Mouse (Mus musculus) testis, adult 2 months (tissue): Measurements from ENCODE around the gene Gsto1.

Source experiments
- CTCF ChIP-seq: fragments of 200-500 bp; IDR thresholded peaks from 2 replicates; pipeline ENCODE4 v1.5.1; 2012; ENCODE audit warnings: low read depth, mild to moderate bottlenecking, inconsistent platforms, low read length, moderate library complexity; ENCODE audit not compliant: control insufficient read depth, insufficient read depth, insufficient replicate concordance
- POLR2A ChIP-seq: fragments of 200-500 bp; IDR thresholded peaks from 2 replicates; pipeline ENCODE4 v1.6.1; 2012; ENCODE audit warnings: low read depth, mild to moderate bottlenecking, inconsistent platforms, low read length, moderate library complexity; ENCODE audit not compliant: control insufficient read depth

- TF ChIP-seq CTCF (no peak), POLR2A (no peak)
Observed at GRCm38 (mm10) chr19:47862581-47862980, 7.8 kb downstream of the Gsto1 start.
